In the genomic region with DNA sequence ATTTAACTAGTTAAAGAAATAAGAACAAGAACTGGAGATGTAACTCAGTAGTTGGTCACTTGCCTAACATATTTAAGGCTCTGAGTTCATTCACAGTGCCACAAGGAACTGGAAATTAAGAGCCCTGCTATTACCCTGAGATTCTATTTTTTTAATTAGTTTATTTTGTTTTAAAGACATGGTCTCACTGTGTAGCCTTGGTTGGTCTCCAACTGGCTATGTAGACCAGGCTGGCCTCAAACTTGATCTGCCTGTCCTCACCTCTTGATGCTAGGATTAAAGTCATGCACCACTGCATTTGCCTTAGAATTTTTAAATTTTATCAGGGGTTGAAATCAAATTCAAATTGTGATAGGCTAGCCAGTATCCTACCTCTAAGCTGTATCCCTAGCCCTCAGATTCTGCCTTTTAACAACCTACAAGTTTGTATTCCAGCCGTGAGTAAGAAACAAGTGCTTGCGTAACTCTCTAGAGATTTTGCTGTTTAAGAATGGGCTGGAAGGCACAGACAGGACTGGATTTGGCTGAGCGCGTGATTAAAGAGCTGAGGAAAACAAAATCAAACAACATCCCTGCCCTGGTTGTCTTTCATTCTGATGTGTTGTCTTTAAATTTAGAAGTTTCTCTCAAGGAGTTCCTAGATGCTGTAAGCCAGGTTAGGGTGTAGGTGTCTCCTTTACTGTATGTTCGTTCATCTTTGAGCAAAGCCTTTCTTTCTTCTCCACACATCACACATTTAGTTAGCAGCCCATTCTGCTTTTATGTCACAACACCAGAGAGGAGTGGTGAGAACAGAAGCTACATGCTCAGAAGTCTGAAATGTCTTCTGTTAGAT, we compare ENCODE assay signal across 4 mouse cellular contexts. TPM values are rescaled to one million over a fixed set of nuclear protein-coding genes. Genes with fewer than 3 reads are reported as not detected.
"Had no signal": no experiment of that assay in that cellular context is flagged by ENCODE, and none has a peak within 500 bp of the region (broad histone marks: within the 10 kb centered on the region; RNA-seq: fewer than 3 reads in every experiment).

No protein-coding gene starts in this region.

RNA-seq across cellular contexts. Expression of gene Zfp978, which starts 58.9 kb away (rescaled TPM):
- polyA plus RNA-seq: intestine, postnatal 0 days; limb, embryonic 12.5 days; neural tube, embryonic 13.5 days; thymus, adult 2 months had no signal
